Mouse (Mus musculus) right cerebral cortex, postnatal 25 days (tissue): ENCODE measurements around the gene Stub1.
A peak's percentile ranks its signal among the peaks of the same experiment; 100 is the strongest.
"Not testable (repeated sequence)": the region's sequence is repeated elsewhere in the genome, so short reads cannot be mapped to it uniquely, and the experiment has no call there.

ENCODE experiments used
- DNase-seq: peaks from one replicate; pipeline ENCODE4 v3.0.0; 2022

The Stub1 gene

GRCm38 (mm10) chr17:25817662-25818061 is 15.5 kb downstream of the Stub1 start:
- no peak for DNase-seq

GRCm38 (mm10) chr17:25813471-25813870 is 19.7 kb downstream of the Stub1 start:
- DNase-seq, result peak; percentile 88

- DNase-seq, result no peak
These were observed 22.3 kb downstream of the Stub1 start for GRCm38 (mm10) chr17:25810890-25811289.

- peak; percentile 64 for DNase-seq
These were observed 23.4 kb downstream of the Stub1 start for GRCm38 (mm10) chr17:25809606-25810340.

- peak; percentile 94 for DNase-seq
These were observed 24.2 kb downstream of the Stub1 start, which contains the start of gene Fbxl16 for GRCm38 (mm10) chr17:25808789-25809605. Gene Fbxl16, plus strand, starts transcription at chr17:25809085.

- DNase-seq, result no peak
These were observed 25.2 kb downstream of the Stub1 start for GRCm38 (mm10) chr17:25808028-25808427.

- DNase-seq, result not testable (repeated sequence)
These were observed 25.8 kb downstream of the Stub1 start for GRCm38 (mm10) chr17:25807452-25807851.

GRCm38 (mm10) chr17:25806507-25806906 is 26.7 kb downstream of the Stub1 start:
- no peak for DNase-seq

GRCm38 (mm10) chr17:25802825-25803517 is 30.2 kb downstream of the Stub1 start:
- peak; percentile 85 for DNase-seq

- no peak for DNase-seq
These were observed 32.2 kb downstream of the Stub1 start for GRCm38 (mm10) chr17:25801029-25801428.

- peak; percentile 77 for DNase-seq
These were observed 36.2 kb downstream of the Stub1 start, which contains the start of gene Metrn for GRCm38 (mm10) chr17:25796951-25797369. Gene Metrn, minus strand, starts transcription at chr17:25797136.

- DNase-seq, result no peak
These were observed 36.9 kb downstream of the Stub1 start for GRCm38 (mm10) chr17:25796211-25796771.

GRCm38 (mm10) chr17:25795609-25796092 is 37.6 kb downstream of the Stub1 start, which contains the start of gene AC134908.4:
Gene AC134908.4, minus strand, starts transcription at chr17:25795659.
- DNase-seq, result peak; percentile 62

GRCm38 (mm10) chr17:25794998-25795397 is 38.2 kb downstream of the Stub1 start:
- no peak for DNase-seq

- DNase-seq, result no peak
These were observed 39.0 kb downstream of the Stub1 start for GRCm38 (mm10) chr17:25794197-25794596.

- peak; percentile 63 for DNase-seq
These were observed 40.6 kb downstream of the Stub1 start, which contains the start of gene Fam173a for GRCm38 (mm10) chr17:25792615-25793014. Gene Fam173a, minus strand, starts transcription at chr17:25792901.

GRCm38 (mm10) chr17:25791843-25792527 is 41.2 kb downstream of the Stub1 start:
- peak; percentile 82 for DNase-seq

GRCm38 (mm10) chr17:25791320-25791842 is 41.8 kb downstream of the Stub1 start:
- no peak for DNase-seq

GRCm38 (mm10) chr17:25786781-25787504 is 46.3 kb downstream of the Stub1 start:
- no peak for DNase-seq

- DNase-seq, result no peak
These were observed 46.9 kb downstream of the Stub1 start, which contains the start of gene Ccdc78 for GRCm38 (mm10) chr17:25786280-25786679. Gene Ccdc78, plus strand, starts transcription at chr17:25786580.

- DNase-seq, result peak; percentile 94
These were observed 47.9 kb downstream of the Stub1 start, which contains the start of gene Haghl for GRCm38 (mm10) chr17:25785281-25785745. Gene Haghl, minus strand, starts transcription at chr17:25785673.
